Mouse (Mus musculus) spleen, adult 2 months (tissue): ENCODE results near the gene Dnaic1. TPM values are rescaled to one million over a fixed set of nuclear protein-coding genes. Genes with fewer than 3 reads are reported as not detected.

Source experiments
- DNase-seq, 2 experiments: peaks; one replicate each; pipeline versions ENCODE4 v3.0.0 to v3.0.0-alpha.2; 2012 to 2021; ENCODE audit warnings: low spot score in 2 of 2, low read depth in 1 of 2
- H3K27ac ChIP-seq: fragments of 200-500 bp; 2 replicates; pipeline ENCODE4 v1.5.1; 2012; ENCODE audit warnings: low read length, inconsistent platforms; ENCODE audit not compliant: insufficient read depth
- H3K27me3 ChIP-seq: fragments of 200-500 bp; 2 replicates; pipeline ENCODE4 v1.6.1; 2012; ENCODE audit warnings: mild to moderate bottlenecking, moderate library complexity, low read length, inconsistent platforms; ENCODE audit not compliant: control insufficient read depth, insufficient read depth
- H3K36me3 ChIP-seq: fragments of 200-500 bp; 2 replicates; pipeline ENCODE4 v1.6.1; 2012; ENCODE audit warnings: mild to moderate bottlenecking, low read length, inconsistent platforms; ENCODE audit not compliant: control insufficient read depth, insufficient read depth
- H3K4me1 ChIP-seq: fragments of 200-500 bp; 2 replicates; pipeline ENCODE4 v1.6.1; 2011; ENCODE audit warnings: inconsistent platforms; ENCODE audit not compliant: control insufficient read depth, insufficient read depth, insufficient read length
- H3K4me3 ChIP-seq: fragments of 200-500 bp; 2 replicates; pipeline ENCODE4 v1.5.1; 2011; ENCODE audit warnings: mild to moderate bottlenecking, inconsistent platforms; ENCODE audit not compliant: insufficient read depth, insufficient read length; ENCODE audit errors: extremely low read depth
- CTCF ChIP-seq: fragments of 200-500 bp; IDR thresholded peaks from 2 replicates; pipeline ENCODE4 v1.5.1; 2011; ENCODE audit warnings: mild to moderate bottlenecking, inconsistent platforms; ENCODE audit not compliant: insufficient read depth, insufficient read length, insufficient replicate concordance; ENCODE audit errors: extremely low read depth
- POLR2A ChIP-seq: fragments of 200-500 bp; IDR thresholded peaks from 2 replicates; pipeline ENCODE4 v1.6.1; 2011; ENCODE audit warnings: low read depth, low read length, inconsistent platforms
- WGBS: fragments of 180-500 bp; shearing (Covaris S2); methylation state at CpG from one replicate; pipeline ENCODE4 v1.1.7; 2018; 5-methylcytosine and 5-hydroxymethylcytosine counted together
- polyA plus RNA-seq: library from polyadenylated mRNA; depleted of rRNA; stranded (reverse); fragments of >200 nt; gene quantifications from 2 replicates; pipeline ENCODE4 v1.2.3, GENCODE M21; 2012

Dnaic1 gene
- polyA plus RNA-seq, 1 experiment: 0.95 TPM

DNA sequence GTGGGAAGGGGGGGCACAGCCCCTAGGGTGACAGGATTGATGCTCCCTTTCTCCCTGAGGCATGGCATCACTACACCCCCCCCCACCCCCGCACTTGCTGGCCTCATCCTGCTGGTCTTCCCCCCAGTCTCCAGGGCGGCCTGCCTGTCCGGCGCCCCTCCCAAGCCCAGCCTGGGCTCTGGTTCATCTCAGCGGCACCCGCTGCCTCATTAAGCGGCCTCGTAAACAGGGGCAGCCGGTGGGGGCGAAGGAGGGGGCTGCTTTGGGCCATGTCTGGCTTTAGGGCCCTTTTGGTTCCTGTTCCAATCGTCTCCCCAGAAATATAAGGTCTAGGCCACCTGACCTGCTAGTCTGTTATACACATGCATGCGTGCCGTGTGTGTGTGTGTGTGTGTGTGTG lies 90.0 kb downstream of the Dnaic1 start:
- no peaks in the 10 kb centered on the region for H3K27me3 ChIP-seq

DNA sequence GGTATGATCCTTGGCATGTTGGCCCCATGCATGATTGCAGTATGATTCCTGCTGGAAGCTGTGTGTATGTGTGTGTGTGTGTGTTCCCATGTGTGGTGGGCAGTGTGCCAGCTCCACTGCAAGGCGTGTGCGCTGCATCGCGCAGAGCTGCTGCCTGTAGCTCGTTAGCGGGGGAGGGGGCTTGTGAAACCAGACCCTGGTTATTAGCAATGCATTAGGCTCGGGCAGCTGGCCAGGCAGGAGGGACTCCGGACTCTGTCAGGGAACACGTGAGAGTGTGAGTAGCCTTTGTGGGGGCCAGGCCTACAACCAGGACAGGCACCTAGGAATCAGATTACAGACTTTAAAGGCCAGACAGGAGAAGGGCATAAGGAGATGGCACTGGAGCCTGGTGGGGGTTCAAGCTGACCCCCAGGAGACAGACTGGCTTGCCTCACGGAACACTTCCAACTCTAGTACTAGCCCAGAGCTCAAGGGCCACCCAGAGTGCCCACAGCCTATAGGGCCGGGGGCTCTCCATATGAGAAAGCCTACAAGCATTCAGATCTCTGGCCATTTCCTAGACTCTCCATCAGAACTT lies 91.4 kb downstream of the Dnaic1 start:
- H3K4me3 ChIP-seq: no peak overlapping the region
- H3K27me3 ChIP-seq: 0 out of 2 replicates have a peak, but pooled peaks cover 2% of the 10 kb centered on the region
- TF ChIP-seq CTCF (no peak), POLR2A (no peak)
- no peak for DNase-seq
- 83% methylated on average over 11 of the region's 11 CpGs for WGBS
- no peak overlapping the region for H3K27ac ChIP-seq
- no peaks in the 10 kb centered on the region for H3K36me3 ChIP-seq
- H3K4me1 ChIP-seq: no peaks in the 10 kb centered on the region

More for the DNA sequence above, 90.0 kb downstream of the Dnaic1 start:
- Histone ChIP-seq H3K36me3 (no peaks in the 10 kb centered on the region), H3K4me3 (no peak overlapping the region), H3K4me1 (no peaks in the 10 kb centered on the region), H3K27ac (no peak overlapping the region)
- TF ChIP-seq CTCF (no peak), POLR2A (no peak)
- no peak for DNase-seq
- WGBS: 81% methylated on average over 13 of the region's 13 CpGs

GRCm38 (mm10) chr4:41662723-41663122 lies 93.1 kb downstream of the Dnaic1 start:
- no peak for DNase-seq
- H3K4me1 ChIP-seq: no peaks in the 10 kb centered on the region
- H3K36me3 ChIP-seq: no peaks in the 10 kb centered on the region
- WGBS: 68% methylated on average over 11 of the region's 11 CpGs
- no peak overlapping the region for H3K4me3 ChIP-seq
- TF ChIP-seq POLR2A: no peak
- TF ChIP-seq CTCF: no peak
- H3K27ac ChIP-seq: no peak overlapping the region
- 0 out of 2 replicates have a peak, but pooled peaks cover 2% of the 10 kb centered on the region for H3K27me3 ChIP-seq

DNA sequence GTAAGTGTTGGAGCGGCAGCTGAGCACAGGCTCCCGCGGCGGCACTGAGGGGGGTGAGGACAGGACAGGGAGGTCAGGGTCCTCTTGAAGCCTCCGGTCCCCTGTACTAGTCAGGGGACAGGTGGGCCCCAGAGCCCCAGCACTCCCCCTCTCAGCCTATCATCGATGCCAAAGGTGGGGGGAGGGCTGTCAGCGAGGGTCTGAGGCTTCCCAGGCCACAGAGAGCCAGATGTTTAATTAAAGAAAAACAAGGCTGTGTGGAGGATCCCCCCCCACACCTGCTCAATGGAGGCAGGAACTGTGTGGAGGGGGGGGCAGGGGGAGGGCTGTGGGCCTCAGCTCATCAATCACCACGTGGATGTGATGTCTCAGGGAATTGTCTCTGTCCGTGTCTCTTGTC lies 94.0 kb downstream of the Dnaic1 start:
- TF ChIP-seq POLR2A (no peak), CTCF (no peak)
- Histone ChIP-seq H3K27ac (no peak overlapping the region), H3K27me3 (0 out of 2 replicates have a peak, but pooled peaks cover 2% of the 10 kb centered on the region), H3K4me3 (no peak overlapping the region), H3K36me3 (no peaks in the 10 kb centered on the region), H3K4me1 (no peaks in the 10 kb centered on the region)
- no peak for DNase-seq
- whole genome bisulfite sequencing: 55% methylated on average over 9 of the region's 9 CpGs

GRCm38 (mm10) chr4:41664533-41664932 lies 95.0 kb downstream of the Dnaic1 start:
- Histone ChIP-seq H3K27me3 (0 out of 2 replicates have a peak, but pooled peaks cover 2% of the 10 kb centered on the region), H3K4me1 (no peaks in the 10 kb centered on the region), H3K4me3 (no peak overlapping the region), H3K36me3 (no peaks in the 10 kb centered on the region), H3K27ac (no peak overlapping the region)
- TF ChIP-seq CTCF (no peak), POLR2A (no peak)
- WGBS: 9% methylated on average over 7 of the region's 7 CpGs
- no peak for DNase-seq

DNA sequence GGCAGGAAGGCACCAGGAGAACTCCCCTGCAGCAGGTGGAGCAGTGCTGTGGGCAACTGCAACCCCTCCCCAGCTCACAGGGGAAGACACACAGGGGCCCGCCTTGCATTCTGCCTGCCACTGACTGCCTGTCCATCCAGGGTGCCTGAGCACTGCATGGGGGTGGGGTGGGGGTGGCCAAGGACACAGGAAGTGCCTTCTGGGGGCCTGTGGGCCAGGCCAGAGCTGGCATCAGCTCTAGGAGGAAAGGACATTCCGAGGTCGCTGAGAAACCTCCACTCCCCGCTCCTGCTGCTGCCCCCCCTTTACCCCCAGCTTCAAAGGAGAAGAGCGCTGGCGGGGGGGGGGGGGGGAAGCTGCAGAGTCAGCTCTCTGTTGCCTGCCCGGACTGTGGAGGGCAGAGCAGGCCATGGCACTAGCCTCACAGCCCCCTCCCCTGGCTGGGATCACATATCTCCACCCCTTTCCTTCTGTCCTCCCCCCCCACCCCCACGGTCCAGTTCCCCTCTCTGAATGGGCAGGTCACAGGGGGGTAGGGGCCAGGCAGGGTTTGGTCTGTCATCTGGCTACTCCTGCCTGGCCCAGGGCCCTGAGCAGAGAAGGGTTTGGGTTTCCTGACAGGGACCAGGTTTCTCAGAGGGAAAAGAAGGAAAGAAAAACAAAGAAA lies 95.6 kb downstream of the Dnaic1 start:
- no peak overlapping the region for H3K4me3 ChIP-seq
- no peaks in the 10 kb centered on the region for H3K4me1 ChIP-seq
- H3K27ac ChIP-seq: no peak overlapping the region
- no peak for TF ChIP-seq CTCF
- TF ChIP-seq POLR2A: no peak
- no peaks in the 10 kb centered on the region for H3K36me3 ChIP-seq
- DNase-seq: no peak
- H3K27me3 ChIP-seq: 0 out of 2 replicates have a peak, but pooled peaks cover 2% of the 10 kb centered on the region
- WGBS: 2% methylated on average over 4 of the region's 8 CpGs

GRCm38 (mm10) chr4:41666646-41667045 lies 97.1 kb downstream of the Dnaic1 start:
- WGBS: 92% methylated on average over 11 of the region's 11 CpGs
- Histone ChIP-seq H3K4me3 (no peak overlapping the region), H3K27me3 (0 out of 2 replicates have a peak, but pooled peaks cover 2% of the 10 kb centered on the region), H3K27ac (no peak overlapping the region), H3K36me3 (no peaks in the 10 kb centered on the region), H3K4me1 (no peaks in the 10 kb centered on the region)
- DNase-seq: no peak
- TF ChIP-seq CTCF: no peak
- TF ChIP-seq POLR2A: no peak
